Mouse (Mus musculus) myocyte (in vitro differentiated cells): ENCODE measurements around the gene Erg.

ENCODE experiments used
- E2F4 ChIP-seq: IDR thresholded peaks from one replicate; pipeline ENCODE4 v1.6.1; 2011; ENCODE audit warnings: mild to moderate bottlenecking, control low read depth, moderate library complexity; ENCODE audit not compliant: insufficient read depth
- MAX ChIP-seq: IDR thresholded peaks from one replicate; pipeline ENCODE4 v1.6.1; 2011; ENCODE audit warnings: low read depth, mild to moderate bottlenecking, control low read depth
- MYOG ChIP-seq, 3 experiments: IDR thresholded peaks; one replicate each; pipeline ENCODE4 v1.6.1; 2011; ENCODE audit warnings: control low read depth in 2 of 3, low read depth in 2 of 3, mild to moderate bottlenecking in 2 of 3; ENCODE audit not compliant: insufficient read length in 2 of 3, control insufficient read depth in 1 of 3, insufficient read depth in 1 of 3
- POLR2A ChIP-seq: IDR thresholded peaks from one replicate; pipeline ENCODE4 v1.6.1; 2011; ENCODE audit warnings: low read depth, mild to moderate bottlenecking, control low read depth, moderate library complexity; ENCODE audit not compliant: insufficient read length
- POLR2AphosphoS2 ChIP-seq: IDR thresholded peaks from one replicate; pipeline ENCODE4 v1.6.1; 2011; ENCODE audit warnings: low read depth, control low read depth; ENCODE audit not compliant: insufficient read length
- TCF12 ChIP-seq: IDR thresholded peaks from one replicate; pipeline ENCODE4 v1.6.1; 2011; ENCODE audit warnings: mild to moderate bottlenecking, control low read depth; ENCODE audit not compliant: poor library complexity, insufficient read depth, severe bottlenecking
- USF1 ChIP-seq: IDR thresholded peaks from one replicate; pipeline ENCODE4 v1.6.1; 2011; ENCODE audit warnings: low read depth, mild to moderate bottlenecking, control low read depth, moderate library complexity

DNA sequence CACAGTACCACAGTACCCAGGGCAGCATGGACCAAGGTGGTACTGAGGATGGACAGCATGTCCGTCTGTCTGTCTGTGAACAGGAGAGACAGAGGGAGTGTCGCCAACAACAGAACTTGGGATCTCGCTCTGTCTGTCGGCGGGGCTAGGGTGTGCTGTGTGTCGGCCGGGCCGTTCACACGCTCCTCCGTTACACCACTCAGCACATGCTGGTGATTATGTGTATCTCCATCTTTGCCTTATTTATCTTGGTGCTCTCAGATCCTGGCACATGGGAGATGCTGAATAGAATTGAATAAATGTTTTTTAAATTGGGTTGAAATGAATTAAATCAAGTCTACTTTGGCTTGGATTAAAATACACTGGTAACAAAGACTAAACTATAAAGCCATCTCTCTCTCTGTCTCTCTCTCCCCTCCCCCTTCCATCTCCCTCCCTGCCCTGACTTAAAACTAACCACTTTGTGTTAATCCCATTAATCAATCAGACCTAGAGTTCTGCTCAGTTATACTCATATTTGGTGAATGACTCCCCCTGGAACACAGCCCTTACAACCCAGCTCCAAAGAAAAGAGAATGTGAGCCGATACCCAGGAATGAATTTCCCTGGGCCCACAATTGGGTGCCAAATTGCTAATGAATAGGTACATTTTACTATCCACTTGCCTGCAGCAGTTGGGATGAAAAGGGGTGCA, 10.6 kb upstream of the Erg start:
- TF ChIP-seq POLR2AphosphoS2: no peak
- no peak for TF ChIP-seq POLR2A
- no peak for TF ChIP-seq TCF12
- no peak for TF ChIP-seq MAX
- no peak for TF ChIP-seq USF1
- no peak for TF ChIP-seq E2F4
- no peak for TF ChIP-seq MYOG (IDR thresholded peaks at IDR 0.05; ENCODE audit: control insufficient read depth in 1 of 3, insufficient read depth in 1 of 3, insufficient read length in 2 of 3, low read depth in 2 of 3)
